In the genomic region with DNA sequence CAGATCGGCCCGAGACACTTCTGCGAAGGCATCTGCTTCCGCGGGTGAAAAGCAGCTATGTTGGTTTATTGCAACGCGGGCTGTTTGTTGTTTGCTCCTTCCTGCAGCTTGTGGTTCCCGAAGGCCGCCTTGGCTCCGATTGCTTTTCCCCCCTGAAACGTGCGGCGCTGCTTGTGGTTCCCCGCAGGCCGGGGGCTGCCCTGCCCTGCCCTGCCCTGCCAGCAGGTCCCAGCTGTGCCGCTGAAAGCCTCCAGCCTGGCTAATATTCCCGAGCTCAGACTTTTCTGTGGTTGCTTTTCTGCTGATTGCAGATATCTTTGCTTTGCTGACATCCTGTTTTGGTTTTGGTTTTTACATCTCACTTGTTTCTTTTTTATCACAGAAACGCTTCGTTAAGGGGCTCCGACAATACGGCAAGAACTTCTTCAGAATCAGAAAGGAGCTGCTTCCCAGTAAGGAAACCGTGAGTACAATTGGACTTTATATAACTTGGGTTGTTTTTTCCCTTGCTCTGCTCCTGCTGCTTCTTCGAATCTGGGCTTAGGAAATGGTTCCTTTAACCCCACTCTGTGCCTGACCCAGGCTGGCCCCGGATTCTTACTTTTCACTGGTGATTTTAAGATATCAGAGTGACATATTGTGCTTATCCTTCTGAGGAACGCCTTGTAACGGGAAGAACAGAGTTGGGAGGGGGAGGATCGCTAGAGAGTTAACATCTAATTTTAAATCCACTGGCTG, we compare ENCODE assay signal across 8 mouse cellular contexts.
DNase-seq lines count a peak whose midpoint lies in the region; ATAC-seq and TF ChIP-seq lines count a peak whose summit lies in the region.

No protein-coding gene starts in this region.

- 4% methylated on average over 27 of the region's 27 CpGs for WGBS in embryonic facial prominence, embryonic 10.5 days
- WGBS in heart, embryonic 14.5 days = under 1% methylated on average over 27 of the region's 27 CpGs
- under 1% methylated on average over 27 of the region's 27 CpGs for WGBS in stomach, embryonic 15.5 days

- H3K27me3 ChIP-seq in embryonic facial prominence, embryonic 10.5 days (replicated peaks; ENCODE audit: low read depth, poor library complexity, severe bottlenecking) = no peaks in the 10 kb centered on the region
- H3K27me3 ChIP-seq in heart, embryonic 14.5 days (ENCODE audit: control insufficient read depth, insufficient read depth, low read length) = no peaks in the 10 kb centered on the region
- peaks cover 42% of the 10 kb centered on the region for H3K27me3 ChIP-seq in megakaryocyte, embryonic 14.5 days (replicated peaks)
- H3K27me3 ChIP-seq in stomach, embryonic 15.5 days (replicated peaks) = no peaks in the 10 kb centered on the region

- ATAC-seq in CD4-positive, CD25-positive, alpha-beta regulatory T cell, adult 4 months = peak; percentile 35
- ATAC-seq in heart, embryonic 14.5 days (ENCODE audit: insufficient number of reproducible peaks, insufficient read depth, low FRiP score, low read depth) = no peak
- peak; percentile 28; the same call in 1 of the 2 replicates for ATAC-seq in stomach, embryonic 15.5 days (ENCODE audit: insufficient read depth, low FRiP score, low read depth)

- peak overlapping the region; percentile 99 for H3K4me3 ChIP-seq in gastrocnemius, adult 2 months
- H3K4me3 ChIP-seq in embryonic facial prominence, embryonic 10.5 days = peak overlapping the region; percentile 83
- H3K4me3 ChIP-seq in heart, embryonic 14.5 days (ENCODE audit: control insufficient read depth in 1 of 2, insufficient read depth in 1 of 2, low read depth in 1 of 2, low read length in 2 of 2) = peak overlapping the region; percentile 71 to 76
- peak overlapping the region; percentile 93 for H3K4me3 ChIP-seq in megakaryocyte, embryonic 14.5 days (replicated peaks)
- H3K4me3 ChIP-seq in stomach, embryonic 15.5 days (replicated peaks) = peak overlapping the region; percentile 84

- H3K36me3 ChIP-seq in embryonic facial prominence, embryonic 10.5 days (replicated peaks) = peaks cover 31% of the 10 kb centered on the region
- H3K36me3 ChIP-seq in heart, embryonic 14.5 days (ENCODE audit: control insufficient read depth, insufficient read depth, low read length) = peaks cover 7% of the 10 kb centered on the region; the same call in 1 of the 2 replicates
- peaks cover 29% of the 10 kb centered on the region for H3K36me3 ChIP-seq in megakaryocyte, embryonic 14.5 days (replicated peaks; ENCODE audit: low read length)
- H3K36me3 ChIP-seq in stomach, embryonic 15.5 days = no peaks in the 10 kb centered on the region

- H3K9ac ChIP-seq in heart, embryonic 14.5 days (ENCODE audit: low read length) = peak overlapping the region; percentile 90
- H3K9ac ChIP-seq in stomach, embryonic 15.5 days = peak overlapping the region; percentile 95

- intact Hi-C loops in gastrocnemius, adult 2 months (cut with DNase I) = loop anchor here (5.0 kb wide), 2 partner anchors 47 to 78 kb away; no protein-coding TSS in a partner anchor
- intact Hi-C loops in left cerebral cortex, postnatal 14 days (cut with DNase I) = no loop called here

- no peaks in the 10 kb centered on the region for H3K9me3 ChIP-seq in embryonic facial prominence, embryonic 10.5 days
- no peaks in the 10 kb centered on the region for H3K9me3 ChIP-seq in heart, embryonic 14.5 days (ENCODE audit: control insufficient read depth, low read length)
- H3K9me3 ChIP-seq in megakaryocyte, embryonic 14.5 days = no peaks in the 10 kb centered on the region
- H3K9me3 ChIP-seq in stomach, embryonic 15.5 days = no peaks in the 10 kb centered on the region

- H3K4me2 ChIP-seq in heart, embryonic 14.5 days (ENCODE audit: low read length) = peak overlapping the region; percentile 79
- peak overlapping the region; percentile 83 for H3K4me2 ChIP-seq in stomach, embryonic 15.5 days

- DNase-seq in gastrocnemius, adult 2 months = peak; percentile 77
- DNase-seq in gastrocnemius, adult 18-20 months (ENCODE audit: low spot score) = no peak
- DNase-seq in embryonic facial prominence, embryonic 10.5 days (ENCODE audit: low spot score) = peak; percentile 72
- DNase-seq in left cerebral cortex, postnatal 14 days (ENCODE audit: low spot score in 2 of 2) = peak; percentile 32 to 35

- 0 out of 2 replicates have a peak, but pooled peaks have one; percentile 18 for TF ChIP-seq CTCF in gastrocnemius, adult 2 months (IDR thresholded peaks at IDR 0.05)

- peak overlapping the region; percentile 98 for H3K27ac ChIP-seq in gastrocnemius, adult 2 months
- H3K27ac ChIP-seq in embryonic facial prominence, embryonic 10.5 days (replicated peaks) = peak overlapping the region; percentile 94
- peak overlapping the region; percentile 76 to 91 for H3K27ac ChIP-seq in heart, embryonic 14.5 days (replicated peaks in 1 of 2; ENCODE audit: control insufficient read depth in 1 of 2, insufficient read depth in 1 of 2, low read depth in 2 of 2, low read length in 2 of 2)
- peak overlapping the region; percentile 96 for H3K27ac ChIP-seq in stomach, embryonic 15.5 days

- H3K4me1 ChIP-seq in embryonic facial prominence, embryonic 10.5 days = peaks cover 42% of the 10 kb centered on the region
- peaks cover 16 to 31% of the 10 kb centered on the region in 2 experiments for H3K4me1 ChIP-seq in heart, embryonic 14.5 days (ENCODE audit: control insufficient read depth in 2 of 2, insufficient read depth in 2 of 2, low read length in 2 of 2)
- peaks cover 56% of the 10 kb centered on the region for H3K4me1 ChIP-seq in megakaryocyte, embryonic 14.5 days
- H3K4me1 ChIP-seq in stomach, embryonic 15.5 days = peaks cover 41% of the 10 kb centered on the region
